Mouse (Mus musculus) heart, adult 2 months (tissue): ENCODE data around the gene Pdcl.

Experiments
- CTCF ChIP-seq: fragments of 200-600 bp; IDR thresholded peaks from 2 replicates; pipeline ENCODE4 v1.8.1; 2022; ENCODE audit warnings: antibody characterized with exemption, mild to moderate bottlenecking, moderate library complexity
- EP300 ChIP-seq: fragments of 200-500 bp; IDR thresholded peaks from 2 replicates; pipeline ENCODE4 v1.6.1; 2011; ENCODE audit warnings: low read depth, low read length, control low read depth; ENCODE audit not compliant: insufficient read depth
- POLR2A ChIP-seq: fragments of 200-500 bp; IDR thresholded peaks from 2 replicates; pipeline ENCODE4 v1.6.1; 2011; ENCODE audit warnings: mild to moderate bottlenecking, low read depth, low read length, control low read depth; ENCODE audit not compliant: insufficient read depth

- TF ChIP-seq CTCF (no peak), EP300 (no peak), POLR2A (no peak)
Observed at GRCm38 (mm10) chr2:37355571-37355970, 3.6 kb downstream of the Pdcl start.
